Mouse (Mus musculus) liver, postnatal 0 days (tissue): ENCODE results near the gene Nr1h4. TPM values are rescaled to one million over a fixed set of nuclear protein-coding genes. Genes with fewer than 3 reads are reported as not detected.
A peak's percentile ranks its signal among the peaks of the same experiment; 100 is the strongest.

Source experiments
- ATAC-seq: fragments of 200-750 bp; cut with Nextera tagmentation; 2 replicates; pipeline ENCODE4 v1.8.0; 2017; ENCODE audit warnings: mild to moderate bottlenecking, moderate library complexity
- DNase-seq: peaks from one replicate; pipeline ENCODE4 v3.0.0-alpha.2; 2016
- H3K27ac ChIP-seq: fragments of 300-500 bp; sonication (generic); 2 replicates; pipeline ENCODE4 v1.5.1; 2014; ENCODE audit warnings: antibody characterized with exemption, moderate library complexity, mild to moderate bottlenecking, low read depth
- H3K27me3 ChIP-seq: fragments of 300-500 bp; sonication (generic); 2 replicates; pipeline ENCODE4 v1.6.1; 2014; ENCODE audit warnings: low read length, control low read depth, mixed read lengths; ENCODE audit not compliant: insufficient read depth
- H3K36me3 ChIP-seq: fragments of 300-500 bp; sonication (generic); replicated peaks from 2 replicates; pipeline ENCODE4 v1.6.1; 2014; ENCODE audit warnings: mild to moderate bottlenecking, control low read depth, low read length, moderate library complexity, mixed read lengths; ENCODE audit not compliant: insufficient read depth
- H3K4me1 ChIP-seq: fragments of 300-500 bp; sonication (generic); 2 replicates; pipeline ENCODE4 v1.6.1; 2014; ENCODE audit warnings: antibody characterized with exemption, mild to moderate bottlenecking, control low read depth; ENCODE audit not compliant: insufficient read depth
- H3K4me2 ChIP-seq: fragments of 300-500 bp; sonication (generic); 2 replicates; pipeline ENCODE4 v1.6.1; 2014; ENCODE audit warnings: low read depth, mild to moderate bottlenecking, low read length, moderate library complexity, mixed read lengths
- H3K4me3 ChIP-seq: fragments of 300-500 bp; sonication (generic); 2 replicates; pipeline ENCODE4 v1.5.1; 2014; ENCODE audit warnings: low read depth, low read length
- H3K9ac ChIP-seq: fragments of 300-500 bp; sonication (generic); replicated peaks from 2 replicates; pipeline ENCODE4 v1.6.1; 2014; ENCODE audit warnings: mild to moderate bottlenecking, moderate library complexity
- H3K9me3 ChIP-seq: fragments of 300-500 bp; sonication (generic); 2 replicates; pipeline ENCODE4 v1.6.1; 2016; ENCODE audit warnings: mild to moderate bottlenecking, control low read depth, low read length, mixed read lengths
- CTCF ChIP-seq: sonication (generic); IDR thresholded peaks from 2 replicates; pipeline ENCODE4 v1.5.1; 2016; ENCODE audit warnings: antibody characterized with exemption, low read depth
- EP300 ChIP-seq: IDR thresholded peaks from 2 replicates; pipeline ENCODE4 v1.6.1; 2016; ENCODE audit warnings: antibody characterized with exemption, low read depth, mild to moderate bottlenecking
- WGBS: fragments of 180-500 bp; shearing (Covaris S2); extraction: QIAGEN DNeasy Blood & Tissue Kit; methylation state at CpG from one replicate; pipeline ENCODE4 v1.1.7; 2014; ENCODE audit not compliant: insufficient replicate concordance; 5-methylcytosine and 5-hydroxymethylcytosine counted together
- polyA plus RNA-seq: library from polyadenylated mRNA; unstranded; fragments of >200 nt; fragmentation: Nextera tagmentation; extraction: Ambion mirVana; gene quantifications from 2 replicates; pipeline ENCODE4 v1.2.1, GENCODE M21; 2015

Gene Nr1h4
- polyA plus RNA-seq, 1 experiment from 2014 or later = 43.5 TPM

GRCm38 (mm10) chr10:89551657-89552056 is 18.3 kb upstream of the Nr1h4 start:
- no peaks in the 10 kb centered on the region for H3K9me3 ChIP-seq
- ATAC-seq (no peak), DNase-seq (no peak)
- H3K9ac ChIP-seq = no peak overlapping the region
- H3K36me3 ChIP-seq = no peaks in the 10 kb centered on the region
- TF ChIP-seq EP300 (no peak), CTCF (no peak)
- no peak overlapping the region for H3K4me2 ChIP-seq
- H3K27me3 ChIP-seq = no peaks in the 10 kb centered on the region
- H3K27ac ChIP-seq = no peak overlapping the region
- 88% methylated on average over 4 of the region's 4 CpGs for WGBS
- no peak overlapping the region for H3K4me3 ChIP-seq
- H3K4me1 ChIP-seq = no peaks in the 10 kb centered on the region

GRCm38 (mm10) chr10:89548028-89548427 is 14.6 kb upstream of the Nr1h4 start:
- Histone ChIP-seq H3K27ac (no peak overlapping the region), H3K36me3 (no peaks in the 10 kb centered on the region), H3K4me1 (no peaks in the 10 kb centered on the region), H3K9ac (no peak overlapping the region), H3K27me3 (no peaks in the 10 kb centered on the region), H3K4me3 (no peak overlapping the region), H3K9me3 (no peaks in the 10 kb centered on the region), H3K4me2 (no peak overlapping the region)
- DNase-seq (no peak), ATAC-seq (no peak)
- WGBS = 40% methylated on average over 6 of the region's 6 CpGs
- TF ChIP-seq EP300 = no peak

GRCm38 (mm10) chr10:89546989-89547388 is 13.6 kb upstream of the Nr1h4 start:
- TF ChIP-seq CTCF (no peak), EP300 (no peak)
- Histone ChIP-seq H3K9ac (no peak overlapping the region), H3K9me3 (no peaks in the 10 kb centered on the region), H3K4me1 (no peaks in the 10 kb centered on the region), H3K4me2 (no peak overlapping the region), H3K36me3 (no peaks in the 10 kb centered on the region), H3K27ac (no peak overlapping the region), H3K27me3 (no peaks in the 10 kb centered on the region), H3K4me3 (no peak overlapping the region)
- ATAC-seq (no peak), DNase-seq (no peak)
- 61% methylated on average over 2 of the region's 2 CpGs for WGBS

- no peak overlapping the region for H3K27ac ChIP-seq
- no peak for ATAC-seq
- no peak overlapping the region for H3K4me3 ChIP-seq
- H3K9me3 ChIP-seq = no peaks in the 10 kb centered on the region
- no peak overlapping the region for H3K9ac ChIP-seq
- H3K4me2 ChIP-seq = no peak overlapping the region
- WGBS = 72% methylated on average over 6 of the region's 6 CpGs
- no peaks in the 10 kb centered on the region for H3K36me3 ChIP-seq
- no peaks in the 10 kb centered on the region for H3K4me1 ChIP-seq
- H3K27me3 ChIP-seq = no peaks in the 10 kb centered on the region
- TF ChIP-seq EP300 = no peak
- TF ChIP-seq CTCF = no peak
- DNase-seq = no peak
These were observed 10.5 kb upstream of the Nr1h4 start for GRCm38 (mm10) chr10:89543867-89544266.

- WGBS = 84% methylated on average over 3 of the region's 3 CpGs
- H3K4me1 ChIP-seq = no peaks in the 10 kb centered on the region
- TF ChIP-seq CTCF (no peak), EP300 (no peak)
- H3K27me3 ChIP-seq = no peaks in the 10 kb centered on the region
- H3K4me3 ChIP-seq = no peak overlapping the region
- no peak overlapping the region for H3K9ac ChIP-seq
- no peaks in the 10 kb centered on the region for H3K36me3 ChIP-seq
- DNase-seq (no peak), ATAC-seq (no peak)
- H3K4me2 ChIP-seq = no peak overlapping the region
- H3K27ac ChIP-seq = no peak overlapping the region
- H3K9me3 ChIP-seq = no peaks in the 10 kb centered on the region
These were observed 8.9 kb upstream of the Nr1h4 start for GRCm38 (mm10) chr10:89542321-89542720.

- peak overlapping the region; percentile 48 for H3K9ac ChIP-seq
- peak overlapping the region; percentile 46 for H3K4me3 ChIP-seq
- 58% methylated on average over 5 of the region's 5 CpGs for WGBS
- ATAC-seq = no peak; the same call in 1 of the 2 replicates
- no peaks in the 10 kb centered on the region for H3K9me3 ChIP-seq
- TF ChIP-seq CTCF (no peak), EP300 (no peak)
- no peaks in the 10 kb centered on the region for H3K27me3 ChIP-seq
- peak overlapping the region; percentile 86 for H3K27ac ChIP-seq
- DNase-seq = no peak
- peak overlapping the region; percentile 69 for H3K4me2 ChIP-seq
- H3K4me1 ChIP-seq = peaks cover 26% of the 10 kb centered on the region
- no peaks in the 10 kb centered on the region for H3K36me3 ChIP-seq
These were observed 934 bp downstream of the Nr1h4 start for GRCm38 (mm10) chr10:89532451-89532850.

GRCm38 (mm10) chr10:89531976-89532375 is 1.4 kb downstream of the Nr1h4 start:
- peak overlapping the region; percentile 46; the same call in 1 of the 2 replicates for H3K4me3 ChIP-seq
- 53% methylated on average over 2 of the region's 2 CpGs for WGBS
- ATAC-seq (peak; percentile 78), DNase-seq (peak; percentile 47)
- TF ChIP-seq CTCF = no peak
- TF ChIP-seq EP300 = 0 out of 2 replicates have a peak, but pooled peaks have one; percentile 22
- peak overlapping the region; percentile 69 for H3K4me2 ChIP-seq
- peak overlapping the region; percentile 86 for H3K27ac ChIP-seq
- H3K27me3 ChIP-seq = no peaks in the 10 kb centered on the region
- no peaks in the 10 kb centered on the region for H3K36me3 ChIP-seq
- H3K9ac ChIP-seq = no peak overlapping the region
- no peaks in the 10 kb centered on the region for H3K9me3 ChIP-seq
- peaks cover 28% of the 10 kb centered on the region for H3K4me1 ChIP-seq
